In the genomic region with DNA sequence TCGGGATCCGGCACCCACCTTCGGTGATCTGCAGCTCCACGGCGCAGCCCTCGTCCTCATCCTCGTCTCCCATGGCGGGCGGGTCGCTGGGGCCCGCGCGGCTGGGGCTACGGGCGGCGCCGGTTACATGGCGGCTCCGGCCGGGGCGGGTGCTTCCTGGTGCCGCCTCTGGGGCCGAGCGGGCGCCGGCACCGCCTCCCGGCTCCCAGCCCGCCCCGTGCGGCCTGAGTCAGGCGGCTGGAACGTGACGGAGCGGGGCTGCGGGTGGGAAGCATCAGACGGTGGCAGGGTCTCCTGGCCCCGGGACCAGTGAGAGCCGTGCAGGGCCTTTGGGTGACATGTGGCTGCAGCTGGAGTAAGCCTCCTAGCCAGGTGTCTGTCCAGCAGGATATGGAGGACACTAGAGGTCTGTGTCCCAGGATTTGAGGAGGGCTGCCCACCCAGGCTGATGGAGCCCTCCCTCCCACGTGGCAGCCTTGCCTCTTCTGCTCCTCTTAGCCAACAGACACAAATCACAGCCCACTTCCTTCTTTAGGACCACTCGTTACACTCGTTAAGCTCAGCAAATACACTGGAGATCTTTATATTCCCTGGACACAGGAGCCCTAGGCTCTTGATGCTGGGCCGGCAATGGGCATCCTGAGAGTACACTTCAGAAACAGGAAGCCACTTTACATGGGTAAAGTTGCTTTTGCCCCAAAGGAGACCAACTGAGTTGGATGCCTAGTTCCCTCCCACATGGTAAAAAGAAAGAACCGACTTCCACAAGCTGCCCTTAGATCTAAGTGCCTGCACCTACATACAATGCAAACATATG, we compare ENCODE assay signal across 7 mouse cellular contexts. TPM values are rescaled to one million over a fixed set of nuclear protein-coding genes. Genes with fewer than 3 reads are reported as not detected.
DNase-seq lines count a peak whose midpoint lies in the region; ATAC-seq lines count a peak whose summit lies in the region.

A gene (minus strand): TSS at position 162 of the 817 bp plus-strand sequence.

- H3K9me3 ChIP-seq in intestine, embryonic 15.5 days, result no peaks in the 10 kb centered on the region

- H3K4me2 ChIP-seq in intestine, embryonic 15.5 days (replicated peaks), result peak within 1 kb of the TSS; percentile 95

- peak within 1 kb of the TSS; percentile 82 for H3K4me3 ChIP-seq in intestine, embryonic 15.5 days (replicated peaks)

- H3K27me3 ChIP-seq in intestine, embryonic 15.5 days (replicated peaks), result peaks cover 4% of the 10 kb centered on the region; the same call in 1 of the 2 replicates

- intact Hi-C loops in left cerebral cortex, postnatal 25 days (cut with DNase I), result no loop called here

- H3K36me3 ChIP-seq in intestine, embryonic 15.5 days, result peaks cover 3% of the 10 kb centered on the region; the same call in 1 of the 2 replicates

- peak within 1 kb of the TSS; percentile 38 for H3K27ac ChIP-seq in intestine, embryonic 15.5 days

- peaks cover 13% of the 10 kb centered on the region for H3K4me1 ChIP-seq in intestine, embryonic 15.5 days (replicated peaks)

- H3K9ac ChIP-seq in intestine, embryonic 15.5 days, result peak within 1 kb of the TSS; percentile 63

- WGBS in intestine, embryonic 15.5 days, result 2% methylated on average over 44 of the region's 44 CpGs

- ATAC-seq in intestine, embryonic 15.5 days, result peak; percentile 96
- peak; percentile 77 for ATAC-seq in megakaryocyte progenitor cell, adult 5-6 weeks (replicated peaks; ENCODE audit: poor library complexity)

- DNase-seq in adrenal gland, adult 18-20 months (ENCODE audit: low spot score in 2 of 2), result peak; percentile 78 to 79
- peak; percentile 77 for DNase-seq in embryo, embryonic 11 days
- no peak for DNase-seq in gonadal fat pad, adult 2 months (ENCODE audit: low read depth)
- DNase-seq in left cerebral cortex, postnatal 25 days (ENCODE audit: low spot score in 2 of 2), result peak; percentile 52 to 78
- peak; percentile 81 for DNase-seq in right cerebral cortex, postnatal 25 days

RNA-seq across cellular contexts. Expression of the gene that starts here (rescaled TPM):
- total RNA-seq in adrenal gland, adult 18-20 months (2021), result 10 to 100 TPM; 23.2 to 25.3 TPM
- polyA plus RNA-seq in gonadal fat pad, adult 2 months (2012; rRNA removed), result 28.2 and 32.0 TPM in 2 replicates
- 20.8 and 21.0 TPM in 2 replicates for polyA plus RNA-seq in intestine, embryonic 15.5 days (2015; fragmentation: Nextera tagmentation; extraction: Ambion mirVana)
- 10 to 100 TPM; 30.8 to 36.4 TPM for total RNA-seq in left cerebral cortex, postnatal 25 days (2021)
- total RNA-seq in megakaryocyte progenitor cell, adult 5-6 weeks (2015), result 1.0 and 4.1 TPM in 2 replicates
- 3.8 and 4.3 TPM in 2 replicates for total RNA-seq in megakaryocyte progenitor cell, adult 5-6 weeks (2017)

Comparison
In these comparisons a context has a peak if more than half of its experiments do, and no peak if none do; other contexts are left out.
1. RNA of the gene that starts here (total RNA-seq): 30.8 to 36.4 TPM in left cerebral cortex, postnatal 25 days and 23.2 to 25.3 TPM in adrenal gland, adult 18-20 months; 1.0 to 4.3 TPM in megakaryocyte progenitor cell, adult 5-6 weeks; every median in the first group is over 4 times any median in the second.